Mouse (Mus musculus) thymus, adult 2 months (tissue): ENCODE data around the gene Lfng. TPM values are rescaled to one million over a fixed set of nuclear protein-coding genes. Genes with fewer than 3 reads are reported as not detected.

Experiments
- DNase-seq: peaks from one replicate; pipeline ENCODE4 v3.0.0; 2021
- H3K27ac ChIP-seq: fragments of 200-500 bp; 2 replicates; pipeline ENCODE4 v1.5.1; 2012; ENCODE audit warnings: low read length, control low read depth; ENCODE audit not compliant: control insufficient read depth, insufficient read depth
- H3K27me3 ChIP-seq: fragments of 200-500 bp; 2 replicates; pipeline ENCODE4 v1.6.1; 2012; ENCODE audit warnings: mild to moderate bottlenecking, low read length, moderate library complexity, mixed read lengths; ENCODE audit not compliant: control insufficient read depth, insufficient read depth
- H3K36me3 ChIP-seq: fragments of 200-500 bp; 2 replicates; pipeline ENCODE4 v1.6.1; 2012; ENCODE audit warnings: mild to moderate bottlenecking, low read length, moderate library complexity; ENCODE audit not compliant: control insufficient read depth, insufficient read depth
- H3K4me1 ChIP-seq: fragments of 200-500 bp; replicated peaks from 2 replicates; pipeline ENCODE4 v1.6.1; 2012; ENCODE audit warnings: low read length; ENCODE audit not compliant: control insufficient read depth, insufficient read depth
- H3K4me3 ChIP-seq: fragments of 200-500 bp; 2 replicates; pipeline ENCODE4 v1.5.1; 2012; ENCODE audit warnings: mild to moderate bottlenecking, low read length, control low read depth, moderate library complexity; ENCODE audit not compliant: control insufficient read depth, insufficient read depth
- CTCF ChIP-seq: fragments of 200-500 bp; IDR thresholded peaks from 2 replicates; pipeline ENCODE4 v1.5.1; 2012; ENCODE audit warnings: mild to moderate bottlenecking, control low read depth, low read length, moderate library complexity, borderline replicate concordance; ENCODE audit not compliant: control insufficient read depth, poor library complexity, insufficient read depth; ENCODE audit errors: extremely low read depth
- POLR2A ChIP-seq: fragments of 200-500 bp; IDR thresholded peaks from 2 replicates; pipeline ENCODE4 v1.6.1; 2012; ENCODE audit warnings: mild to moderate bottlenecking, low read length, control low read depth, moderate library complexity; ENCODE audit not compliant: control insufficient read depth, poor library complexity, insufficient read depth; ENCODE audit errors: extremely low read depth
- WGBS: fragments of 180-500 bp; shearing (Covaris S2); methylation state at CpG from one replicate; pipeline ENCODE4 v1.1.7; 2018; 5-methylcytosine and 5-hydroxymethylcytosine counted together
- polyA plus RNA-seq: library from polyadenylated mRNA; depleted of rRNA; stranded (reverse); fragments of >200 nt; gene quantifications from 2 replicates; pipeline ENCODE4 v1.2.3, GENCODE M21; 2012

The Lfng gene
- polyA plus RNA-seq, 1 experiment: 171 TPM

DNA sequence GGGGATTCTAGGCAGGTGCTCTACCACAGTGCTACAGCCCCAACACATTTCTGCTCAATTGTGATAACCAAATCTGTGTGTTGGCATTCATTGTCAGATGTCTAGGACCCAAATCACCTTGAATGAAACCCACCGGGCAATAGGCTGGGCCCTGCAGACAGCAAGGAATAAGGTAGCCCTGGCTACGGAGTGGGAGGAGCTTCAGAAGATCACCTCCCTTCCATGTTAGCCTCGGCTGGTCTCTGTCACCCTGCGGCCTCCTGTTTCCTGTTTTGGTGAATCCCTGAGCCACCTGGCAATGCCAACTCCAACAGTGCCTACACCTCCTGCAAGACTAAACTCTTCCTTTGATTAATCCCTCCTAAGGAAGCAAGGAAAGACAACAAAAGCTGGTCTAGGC is 9.3 kb upstream of the Lfng start:
- WGBS: 11% methylated on average over 4 of the region's 4 CpGs
- no peaks in the 10 kb centered on the region for H3K27me3 ChIP-seq
- H3K27ac ChIP-seq: peak overlapping the region; percentile 11; the same call in 1 of the 2 replicates
- H3K4me3 ChIP-seq: no peak overlapping the region
- H3K4me1 ChIP-seq: peaks cover 37% of the 10 kb centered on the region
- H3K36me3 ChIP-seq: no peaks in the 10 kb centered on the region
- DNase-seq: no peak
- TF ChIP-seq CTCF: no peak
- TF ChIP-seq POLR2A: no peak

DNA sequence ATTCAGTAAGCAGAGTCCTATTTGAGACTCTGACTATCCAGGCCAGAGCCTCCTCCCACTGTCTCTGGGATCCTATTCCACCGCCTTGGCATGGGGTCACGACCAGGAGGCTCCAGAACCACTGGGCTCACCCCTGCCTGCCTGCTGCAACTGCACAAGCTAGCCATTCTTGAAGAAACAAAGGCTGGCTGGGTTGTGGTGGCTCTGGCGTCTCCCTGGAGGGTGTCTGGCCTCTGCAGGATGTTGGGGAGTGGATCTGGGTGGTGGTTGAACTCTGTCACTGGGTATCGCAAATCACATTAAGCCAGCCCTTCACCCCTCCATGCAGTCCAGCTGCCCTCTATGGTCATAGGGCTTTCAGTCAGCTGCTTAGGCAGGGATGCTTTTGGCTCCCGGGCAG is 7.2 kb upstream of the Lfng start:
- no peak for TF ChIP-seq POLR2A
- TF ChIP-seq CTCF: no peak
- H3K27ac ChIP-seq: no peak overlapping the region
- no peak overlapping the region for H3K4me3 ChIP-seq
- 88% methylated on average over 5 of the region's 5 CpGs for WGBS
- DNase-seq: no peak
- H3K27me3 ChIP-seq: no peaks in the 10 kb centered on the region; the same call in 1 of the 2 replicates
- H3K36me3 ChIP-seq: no peaks in the 10 kb centered on the region
- H3K4me1 ChIP-seq: peaks cover 35% of the 10 kb centered on the region

DNA sequence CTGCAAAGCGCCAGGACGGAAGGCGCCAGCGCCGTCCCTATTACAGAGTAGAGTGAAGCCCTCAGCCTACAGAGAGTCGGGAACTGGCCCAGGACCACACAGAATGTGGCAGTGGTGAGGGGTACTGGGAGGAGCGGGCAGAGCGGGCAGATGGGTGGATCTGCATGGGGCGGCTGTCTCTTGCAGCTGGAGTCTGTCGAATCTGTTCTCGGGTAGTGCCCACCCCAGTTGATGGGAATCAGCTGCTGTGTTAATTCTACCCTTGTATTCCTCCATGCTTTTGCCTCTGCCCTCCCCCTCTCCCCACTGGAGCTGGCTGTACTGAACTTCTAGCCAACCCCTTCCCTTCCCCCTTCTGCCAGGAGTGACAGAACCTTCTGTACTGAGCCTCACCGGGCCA is 5.4 kb upstream of the Lfng start:
- TF ChIP-seq POLR2A (no peak), CTCF (no peak)
- Histone ChIP-seq H3K27me3 (peaks cover 4% of the 10 kb centered on the region; the same call in 1 of the 2 replicates), H3K4me1 (peaks cover 23% of the 10 kb centered on the region), H3K36me3 (no peaks in the 10 kb centered on the region), H3K4me3 (no peak overlapping the region), H3K27ac (no peak overlapping the region)
- WGBS: 94% methylated on average over 12 of the region's 12 CpGs
- no peak for DNase-seq

DNA sequence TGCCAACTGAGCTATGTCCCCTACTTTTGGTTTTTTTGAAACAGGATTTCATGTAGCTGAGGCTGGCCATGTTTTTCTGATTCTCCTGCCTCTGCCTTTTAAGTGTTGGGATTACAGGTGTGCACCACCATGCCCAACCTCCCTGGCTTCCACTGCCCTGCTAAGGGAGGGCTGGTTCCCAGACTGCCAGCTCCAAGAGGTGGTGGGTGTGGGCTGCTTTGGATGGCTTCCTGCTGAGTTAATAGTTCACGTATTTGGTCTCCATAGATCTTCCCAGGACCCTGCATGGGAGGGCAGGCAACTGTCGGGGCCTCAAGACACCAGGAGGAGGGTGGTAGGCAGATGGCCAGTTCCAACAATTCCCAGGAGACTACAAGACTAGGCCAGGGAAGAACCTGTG is 4.6 kb upstream of the Lfng start:
- no peak for TF ChIP-seq CTCF
- no peak for TF ChIP-seq POLR2A
- no peak overlapping the region for H3K4me3 ChIP-seq
- no peak overlapping the region for H3K27ac ChIP-seq
- no peaks in the 10 kb centered on the region for H3K36me3 ChIP-seq
- H3K4me1 ChIP-seq: peaks cover 23% of the 10 kb centered on the region
- no peak for DNase-seq
- 89% methylated on average over 2 of the region's 2 CpGs for WGBS
- H3K27me3 ChIP-seq: peaks cover 5% of the 10 kb centered on the region; the same call in 1 of the 2 replicates

DNA sequence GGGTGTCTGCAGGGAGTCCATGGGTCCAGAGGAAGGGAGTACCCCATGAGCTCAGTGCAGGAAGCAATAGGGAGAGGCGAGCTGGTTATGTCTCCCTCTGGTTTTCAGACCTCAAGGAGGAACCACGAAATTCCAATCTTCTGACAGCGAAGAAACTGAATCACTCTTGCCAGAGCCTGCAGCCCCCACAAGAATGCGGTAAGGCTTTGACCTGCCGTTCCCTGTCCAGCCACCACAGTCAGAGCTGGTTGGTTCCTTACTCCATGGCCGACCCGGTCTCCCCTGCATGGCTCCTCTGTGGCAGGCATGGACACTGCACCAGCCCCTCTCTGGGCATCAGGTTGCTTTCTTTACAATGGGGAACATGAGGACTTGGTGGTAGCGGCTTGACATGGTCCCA is 2.7 kb upstream of the Lfng start:
- WGBS: 88% methylated on average over 8 of the region's 8 CpGs
- no peak overlapping the region for H3K27ac ChIP-seq
- no peak for TF ChIP-seq POLR2A
- no peak for TF ChIP-seq CTCF
- H3K4me3 ChIP-seq: no peak overlapping the region
- H3K4me1 ChIP-seq: peaks cover 32% of the 10 kb centered on the region
- DNase-seq: no peak
- H3K27me3 ChIP-seq: peaks cover 5% of the 10 kb centered on the region; the same call in 1 of the 2 replicates
- H3K36me3 ChIP-seq: no peaks in the 10 kb centered on the region

DNA sequence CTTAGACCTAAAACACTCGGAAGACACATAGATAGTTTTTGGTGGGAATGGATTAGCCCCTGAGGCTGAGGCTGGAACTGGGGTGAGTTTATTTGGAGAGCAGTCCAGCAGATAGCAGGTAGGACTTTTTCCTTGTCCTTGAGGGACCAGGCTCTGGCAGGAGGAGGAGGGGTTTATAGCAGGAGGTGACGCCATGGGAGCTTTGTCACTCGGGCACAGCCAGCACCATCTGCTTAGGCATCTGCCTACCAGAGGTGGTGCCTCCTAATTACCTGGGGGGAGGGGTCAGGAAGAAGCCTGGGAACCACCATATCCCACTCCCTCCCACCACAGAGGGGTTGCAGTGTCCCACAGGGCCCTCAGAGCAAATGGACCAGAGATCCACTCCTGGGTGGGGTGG is 1.9 kb upstream of the Lfng start:
- no peaks in the 10 kb centered on the region for H3K36me3 ChIP-seq
- peaks cover 40% of the 10 kb centered on the region for H3K4me1 ChIP-seq
- H3K27ac ChIP-seq: no peak overlapping the region
- no peak for DNase-seq
- no peak overlapping the region for H3K4me3 ChIP-seq
- peaks cover 5% of the 10 kb centered on the region; the same call in 1 of the 2 replicates for H3K27me3 ChIP-seq
- TF ChIP-seq CTCF: no peak
- TF ChIP-seq POLR2A: no peak
- WGBS: 47% methylated on average over 3 of the region's 3 CpGs

DNA sequence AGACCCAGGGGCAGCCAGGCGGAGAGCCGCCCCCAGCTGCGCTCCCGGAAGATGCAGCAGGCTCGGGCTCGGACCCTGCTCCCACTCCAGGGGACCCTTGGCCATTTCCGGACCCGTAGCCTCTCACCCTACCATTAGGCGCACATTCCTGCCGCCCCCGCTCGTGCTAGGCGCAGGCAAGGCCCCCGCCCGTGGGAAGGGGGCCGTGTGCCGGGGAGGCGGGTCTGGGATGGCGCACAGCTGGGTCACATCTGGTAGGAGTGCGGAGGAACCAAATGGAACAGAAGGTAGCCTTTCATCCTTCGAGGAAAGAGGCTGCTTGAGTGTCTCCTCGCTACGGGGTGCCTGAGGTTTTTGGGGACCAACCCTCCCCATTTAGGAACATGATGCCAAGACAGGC is 734 bp upstream of the Lfng start:
- 13% methylated on average over 23 of the region's 23 CpGs for WGBS
- 0 out of 2 replicates have a peak overlapping the region, but pooled peaks have one; percentile 42 for H3K4me3 ChIP-seq
- H3K36me3 ChIP-seq: no peaks in the 10 kb centered on the region
- DNase-seq: no peak
- peaks cover 5% of the 10 kb centered on the region; the same call in 1 of the 2 replicates for H3K27me3 ChIP-seq
- no peak overlapping the region for H3K27ac ChIP-seq
- H3K4me1 ChIP-seq: peaks cover 50% of the 10 kb centered on the region
- TF ChIP-seq POLR2A: no peak
